Mouse (Mus musculus): Measurements from ENCODE around the gene Pacrg.

Gene Pacrg

DNA sequence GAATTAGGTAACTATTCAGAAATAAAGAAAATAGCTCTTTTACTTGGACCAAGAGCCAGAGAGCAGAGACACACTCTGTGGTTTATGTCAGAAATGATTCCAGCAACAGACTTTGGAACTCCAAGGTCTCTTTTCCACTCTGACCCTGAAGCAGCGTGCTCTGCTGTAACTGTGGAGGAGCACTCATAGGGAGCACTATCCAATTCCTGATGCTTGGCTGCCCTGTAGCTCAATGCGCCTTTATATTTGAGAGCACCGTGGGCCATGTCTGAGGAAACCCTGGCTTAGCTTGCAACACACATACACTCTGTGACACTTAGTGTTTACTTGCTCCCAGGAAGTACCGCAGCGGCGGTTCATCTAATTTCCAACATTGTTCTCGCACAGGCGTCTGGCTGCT is 344.0 kb downstream of the Pacrg start:
- DNase-seq (ENCODE audit: low spot score): peak; percentile 56

DNA sequence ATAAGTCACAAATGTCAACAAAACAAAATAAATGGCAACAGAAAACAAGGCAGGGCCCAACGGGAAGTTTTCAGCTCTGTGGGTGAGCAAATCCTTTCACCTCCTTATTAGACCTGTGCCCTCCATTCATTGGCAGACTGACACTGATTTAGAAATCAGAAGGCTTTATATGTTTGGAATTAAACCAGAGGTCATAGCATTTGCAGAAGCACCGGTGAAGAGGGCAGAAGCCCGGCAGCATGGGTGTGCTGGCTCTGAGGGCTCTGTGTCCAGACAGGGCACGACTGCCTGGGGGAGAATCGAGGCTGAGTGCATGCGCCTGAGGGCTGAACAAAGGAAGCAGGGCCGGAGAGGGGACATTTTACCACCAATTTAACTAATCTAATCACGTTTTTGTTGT is 344.5 kb downstream of the Pacrg start:
- peak; percentile 93 for DNase-seq (ENCODE audit: low spot score)

DNA sequence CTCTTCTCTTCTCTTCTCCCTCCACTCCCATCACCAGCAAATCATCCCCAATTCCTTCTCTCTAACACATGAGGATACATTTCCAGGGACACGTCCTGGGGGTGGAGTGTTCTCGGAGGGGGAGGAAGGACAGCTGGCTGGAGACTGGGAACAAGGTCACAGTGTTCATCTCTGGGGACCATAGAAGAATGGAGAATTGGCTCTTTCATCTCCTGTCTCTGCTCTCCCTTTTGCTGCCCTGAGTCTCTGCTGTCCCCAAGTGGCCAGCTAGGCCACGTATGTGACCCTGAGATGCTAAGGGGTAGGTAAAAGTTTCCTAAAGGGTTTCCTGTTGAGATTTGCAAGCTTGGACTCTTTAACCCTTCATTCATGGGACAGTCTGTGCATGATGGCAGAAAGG is 347.0 kb downstream of the Pacrg start:
- peak; percentile 82 for DNase-seq (ENCODE audit: low spot score)

DNA sequence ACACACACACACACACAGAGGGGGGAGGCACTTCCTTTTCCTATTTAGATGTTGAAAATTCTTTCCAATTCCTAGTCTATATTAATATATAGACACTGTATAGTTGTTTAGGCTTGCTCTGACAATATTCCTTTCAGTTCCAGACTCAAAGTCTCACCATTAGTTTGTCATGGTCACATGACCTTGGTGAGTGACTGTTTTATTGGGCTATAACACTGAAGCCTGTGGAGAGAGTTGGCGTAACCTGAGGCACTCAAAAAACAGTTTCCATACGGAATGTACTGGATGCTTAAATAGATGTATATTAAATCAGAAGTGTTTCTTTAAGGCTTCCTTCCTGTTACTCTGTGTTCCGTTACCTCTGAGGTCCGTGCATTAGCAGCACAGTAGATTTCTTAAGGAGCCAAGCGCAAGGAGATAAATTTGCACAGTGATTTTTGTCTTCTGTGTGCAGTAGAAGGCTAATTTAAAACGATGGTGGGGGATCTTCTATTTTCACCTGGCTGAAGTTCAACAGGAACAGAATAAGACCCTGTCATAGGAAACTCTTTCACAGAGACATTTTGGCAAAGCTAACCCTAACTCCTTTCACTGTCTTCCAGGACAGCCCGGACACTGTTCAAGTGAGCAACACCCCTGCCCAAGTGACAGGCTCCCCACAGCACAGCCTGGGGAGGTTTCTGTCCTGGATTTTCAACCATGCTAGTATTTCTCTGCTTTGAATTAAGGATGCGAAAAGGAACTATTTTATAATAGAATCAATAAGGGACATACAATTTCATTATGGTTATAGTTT is 349.5 kb downstream of the Pacrg start:
- no peak for DNase-seq (ENCODE audit: low spot score)

DNA sequence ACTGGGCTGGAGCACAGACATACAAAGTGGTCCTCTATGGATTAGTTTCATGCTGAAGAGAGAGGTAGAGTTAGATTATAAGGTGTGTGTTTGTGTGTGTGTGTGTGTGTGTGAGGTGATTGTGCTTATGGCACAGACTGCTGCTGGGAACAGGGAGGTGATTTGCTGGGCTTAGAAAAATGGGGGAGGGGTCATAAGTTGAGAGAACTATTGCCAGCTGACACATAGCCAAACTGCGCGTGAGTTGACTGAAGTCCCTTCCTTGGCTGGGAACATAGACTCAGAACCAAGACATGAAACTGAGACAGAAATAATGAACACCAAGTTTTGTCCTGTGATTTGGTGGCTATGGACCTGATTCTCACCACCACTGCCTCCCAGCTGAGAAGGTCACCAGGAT is 351.2 kb downstream of the Pacrg start:
- no peak for DNase-seq (ENCODE audit: low spot score)

DNA sequence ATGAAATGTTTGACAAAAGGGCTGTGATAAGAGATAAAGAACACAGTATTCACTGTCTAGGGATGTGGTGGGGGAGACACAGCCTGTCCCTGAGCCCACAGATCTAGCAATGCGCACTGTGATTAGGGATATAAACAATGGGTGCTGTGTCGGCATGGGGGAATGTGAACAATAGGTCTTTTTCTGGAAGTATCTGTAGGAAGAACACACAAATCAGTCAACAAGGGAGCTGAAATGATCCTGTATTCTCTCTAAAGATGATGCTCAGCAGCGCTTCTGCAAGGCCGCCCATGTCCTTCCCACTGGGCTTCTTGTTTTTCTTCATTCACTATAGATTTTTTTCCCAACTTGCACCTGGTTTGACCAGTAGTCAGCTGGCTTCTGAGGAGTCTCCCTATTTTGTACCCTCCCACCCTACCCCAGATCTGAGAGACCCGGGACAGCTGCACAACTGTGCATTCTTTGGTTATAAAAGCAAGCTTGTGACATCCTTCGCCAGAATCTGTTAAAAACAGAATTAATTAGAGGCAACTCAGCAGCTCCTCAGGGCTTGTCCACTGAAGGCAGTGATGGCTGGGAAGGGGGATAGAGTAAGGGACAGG is 356.1 kb downstream of the Pacrg start:
- DNase-seq (ENCODE audit: low spot score): no peak

DNA sequence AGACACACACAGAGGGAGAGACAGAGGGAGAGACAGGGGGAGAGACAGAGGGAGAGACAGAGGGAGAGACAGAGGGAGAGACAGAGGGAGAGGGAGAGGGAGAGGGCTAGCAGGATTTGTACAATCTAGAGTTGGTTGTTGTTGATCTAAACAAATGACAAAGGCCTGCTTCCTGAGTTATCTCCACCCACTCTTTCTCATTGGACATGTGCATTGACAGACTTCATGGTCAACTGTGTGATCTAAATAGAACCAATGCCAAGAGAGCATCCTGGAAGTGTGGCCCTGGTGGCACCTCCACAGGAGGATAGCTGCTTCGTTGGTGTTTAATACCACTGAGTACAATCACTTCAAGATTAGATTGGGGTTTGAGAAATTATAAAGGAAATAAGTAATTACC is 359.0 kb downstream of the Pacrg start:
- DNase-seq (ENCODE audit: low spot score): no peak

DNA sequence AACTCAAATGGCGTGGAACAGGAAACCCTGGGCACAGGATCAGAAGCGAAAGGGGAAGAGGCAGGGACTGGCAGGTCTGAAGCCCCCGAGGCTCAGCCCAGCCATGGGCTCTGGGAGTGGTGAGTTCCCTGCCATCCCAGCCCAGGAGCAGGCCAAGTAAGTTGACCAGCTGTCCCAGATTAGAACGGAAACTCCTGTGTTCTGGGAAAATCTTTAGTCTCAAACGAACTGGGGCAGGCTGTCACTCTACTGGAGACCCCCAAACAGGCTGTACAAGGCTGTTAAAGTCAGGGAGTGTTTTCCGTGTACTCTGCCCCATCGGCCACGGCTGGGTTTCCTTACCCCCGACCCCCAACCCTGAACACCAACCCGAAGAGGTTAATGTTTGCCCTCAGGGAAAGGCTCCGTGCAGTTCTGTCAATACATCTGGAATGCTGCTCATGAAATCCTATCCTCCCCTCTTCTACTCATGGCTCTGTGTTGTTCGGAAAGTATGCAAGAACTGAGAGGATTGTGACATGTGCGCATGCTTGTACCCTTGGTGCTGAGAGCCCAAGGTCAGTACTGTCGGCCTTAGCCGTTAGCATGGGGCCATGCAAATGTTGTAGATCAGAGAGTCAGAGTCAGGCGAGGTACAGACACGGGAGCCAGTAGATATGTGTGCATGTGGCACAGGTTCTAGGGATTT is 360.9 kb downstream of the Pacrg start:
- DNase-seq (ENCODE audit: low spot score): no peak

DNA sequence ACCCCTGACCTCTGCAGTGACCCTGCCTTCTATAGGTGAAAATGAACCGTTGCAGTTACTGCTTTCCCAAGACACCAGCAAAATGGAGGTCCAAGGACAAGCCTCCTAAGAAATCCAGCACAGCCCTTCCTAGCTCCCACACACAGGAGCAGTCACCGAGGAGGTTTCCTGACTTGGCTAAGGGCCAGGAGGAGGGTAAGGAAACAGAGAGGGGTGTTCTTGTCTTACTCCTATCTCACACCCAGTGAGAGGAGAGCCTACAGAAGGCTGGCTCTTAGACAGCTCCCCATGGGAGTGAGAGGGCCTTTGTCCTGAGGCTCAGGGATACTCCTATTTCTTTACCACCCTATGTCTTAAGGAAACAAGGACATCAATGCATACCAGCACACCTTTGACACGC is 361.7 kb downstream of the Pacrg start:
- no peak for DNase-seq (ENCODE audit: low spot score)

DNA sequence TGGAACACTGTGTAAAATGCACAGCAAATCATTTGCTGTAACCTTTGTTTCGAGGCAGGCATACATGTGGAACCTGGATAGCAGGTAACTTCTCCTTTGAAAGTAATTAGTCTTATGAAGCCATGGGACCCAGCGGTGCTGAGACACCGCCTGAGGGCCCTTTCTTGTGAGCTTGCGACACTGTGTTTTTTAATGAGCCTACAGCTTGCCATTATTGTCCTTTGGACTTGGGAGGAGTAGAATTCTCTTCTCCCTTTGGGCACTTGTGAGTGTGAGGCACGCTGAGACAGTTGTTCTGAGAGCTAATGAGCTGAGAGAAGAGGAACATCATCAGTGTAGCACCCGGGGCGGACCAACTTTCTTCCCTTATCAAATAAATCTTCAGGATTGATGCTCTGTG is 363.3 kb downstream of the Pacrg start:
- DNase-seq (ENCODE audit: low spot score): no peak

DNA sequence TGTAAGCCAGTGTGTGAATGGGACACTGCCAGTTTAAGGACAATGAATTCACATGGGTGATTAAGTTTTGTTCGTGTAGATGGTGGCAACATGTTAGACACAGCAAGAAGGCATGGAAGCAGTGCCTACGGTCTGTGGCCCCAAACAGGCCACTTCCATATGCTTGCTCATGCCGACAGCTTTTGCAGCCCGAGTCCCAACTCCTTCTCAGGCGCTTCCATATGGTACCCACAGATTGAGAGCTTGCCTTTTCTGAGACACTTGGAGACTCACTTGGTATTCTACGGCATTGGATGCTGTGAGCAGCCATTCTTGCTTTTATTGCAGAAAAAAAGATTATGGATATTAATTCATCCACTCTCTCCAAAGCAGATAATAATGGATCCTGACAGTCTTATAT is 365.1 kb downstream of the Pacrg start:
- DNase-seq (ENCODE audit: low spot score): no peak

DNA sequence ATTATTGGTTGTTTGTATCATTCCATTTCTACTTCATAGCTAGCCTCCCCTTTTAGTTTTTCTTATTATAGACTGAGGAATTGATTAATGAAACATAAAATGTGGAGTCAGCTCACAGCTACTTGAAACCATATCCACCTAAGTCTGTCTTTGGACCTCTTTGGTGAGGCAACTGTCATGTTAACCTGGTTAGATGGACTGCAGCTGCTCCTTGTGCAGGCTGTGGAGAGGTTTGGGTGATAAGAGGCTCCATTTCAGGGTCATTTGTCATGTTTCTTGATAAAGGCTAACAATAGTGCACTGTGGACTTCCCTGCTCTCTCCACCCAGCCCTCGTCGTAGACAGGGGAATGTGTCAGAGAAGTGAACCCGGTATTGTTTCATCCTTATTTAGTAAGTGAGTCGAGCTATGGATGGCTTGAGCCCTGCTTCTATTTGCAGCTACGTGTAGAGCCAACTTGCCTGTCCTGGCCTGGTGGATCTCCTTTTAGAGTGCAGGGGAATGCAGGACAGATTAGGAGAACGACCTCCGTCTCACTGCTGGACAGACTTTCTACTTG is 366.2 kb downstream of the Pacrg start:
- DNase-seq (ENCODE audit: low spot score): no peak

DNA sequence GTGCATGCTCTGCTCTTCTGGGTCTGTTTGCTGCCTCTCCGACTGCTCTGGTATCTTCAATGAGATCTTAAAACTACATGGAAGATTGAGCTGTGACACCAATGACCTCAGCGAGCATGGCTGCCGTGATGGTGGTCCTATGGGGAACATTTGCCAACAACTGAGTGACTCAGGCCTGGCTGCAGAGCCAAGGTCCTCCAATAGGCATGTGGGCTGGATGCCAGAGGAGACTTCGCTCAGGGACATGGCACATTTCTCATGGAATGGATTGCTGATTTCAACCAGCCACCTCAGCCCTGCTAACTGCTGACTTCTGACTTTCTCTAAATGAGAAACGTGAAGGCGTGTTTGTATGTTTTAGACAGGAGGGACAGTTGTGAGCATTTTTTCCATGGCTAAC is 366.9 kb downstream of the Pacrg start:
- DNase-seq (ENCODE audit: low spot score): no peak

DNA sequence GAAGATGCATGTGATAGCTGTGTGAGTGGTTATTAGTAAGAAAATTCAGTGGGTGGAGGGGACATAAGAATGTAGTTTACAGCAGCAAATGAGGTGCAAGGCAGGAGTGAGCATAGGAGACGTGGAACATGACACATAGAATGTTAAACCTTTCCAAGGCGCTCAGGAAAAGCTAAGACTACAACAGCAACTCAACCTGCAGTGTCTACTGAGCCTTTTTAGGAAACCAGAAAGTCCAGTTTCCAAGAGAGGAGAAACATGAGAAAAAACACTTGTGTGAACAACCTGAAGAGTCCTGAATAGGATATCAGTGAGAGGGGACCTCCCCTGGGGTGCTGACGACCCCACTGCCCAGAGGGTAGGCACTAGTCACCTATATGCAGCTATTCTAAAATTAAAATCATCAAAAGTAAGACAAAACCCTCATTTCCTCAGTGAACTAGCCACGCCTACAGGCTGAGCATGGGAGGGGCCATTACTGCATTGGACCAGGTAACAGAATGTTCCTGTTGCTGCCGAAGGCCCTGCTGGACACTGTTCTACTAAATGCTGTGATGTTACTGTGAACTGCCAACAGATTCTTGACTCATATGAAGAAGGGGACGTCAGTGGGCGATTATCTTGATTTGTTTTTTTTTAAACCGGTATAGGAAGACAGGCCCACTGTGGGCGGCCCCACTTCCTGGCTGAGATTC is 370.1 kb downstream of the Pacrg start:
- DNase-seq (ENCODE audit: low spot score): no peak

DNA sequence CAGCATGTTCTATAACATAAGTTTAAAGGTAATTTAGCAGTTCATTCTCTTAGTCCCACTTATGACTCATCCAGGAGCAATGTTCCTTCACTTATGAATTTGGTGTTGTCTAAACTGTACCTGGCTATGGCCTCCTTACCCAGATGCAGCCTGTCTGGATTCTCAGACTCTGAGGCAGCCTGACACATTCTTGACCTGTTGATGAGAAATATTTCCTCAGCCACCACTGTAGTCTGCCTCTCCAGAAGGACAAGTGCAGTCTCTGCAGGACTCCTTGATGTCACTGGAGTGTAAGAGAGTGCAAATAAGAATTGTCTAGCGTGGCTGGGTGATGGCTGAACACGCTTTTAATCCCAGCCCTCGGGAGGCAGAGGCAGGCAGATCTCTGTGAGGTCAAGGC is 373.0 kb downstream of the Pacrg start:
- DNase-seq (ENCODE audit: low spot score): no peak

DNA sequence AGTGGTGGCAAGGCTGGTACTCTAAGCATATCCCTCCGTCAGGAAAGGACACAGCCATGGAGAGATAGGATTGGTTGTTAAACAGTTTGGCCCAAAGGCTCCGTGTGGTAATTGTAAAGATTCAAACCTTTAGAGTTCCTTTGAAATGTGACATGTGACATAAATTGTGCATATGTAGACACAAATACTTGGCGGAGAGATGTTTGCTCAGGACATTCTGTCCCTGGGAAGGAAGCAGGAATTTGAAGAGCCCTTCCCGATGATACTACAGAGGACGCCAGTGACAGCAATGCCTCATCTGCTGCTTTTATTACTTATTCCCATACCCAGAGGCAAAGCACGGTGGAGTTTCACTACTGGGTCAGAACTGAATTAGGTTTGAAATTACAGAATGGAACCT is 374.6 kb downstream of the Pacrg start:
- no peak for DNase-seq (ENCODE audit: low spot score)

DNA sequence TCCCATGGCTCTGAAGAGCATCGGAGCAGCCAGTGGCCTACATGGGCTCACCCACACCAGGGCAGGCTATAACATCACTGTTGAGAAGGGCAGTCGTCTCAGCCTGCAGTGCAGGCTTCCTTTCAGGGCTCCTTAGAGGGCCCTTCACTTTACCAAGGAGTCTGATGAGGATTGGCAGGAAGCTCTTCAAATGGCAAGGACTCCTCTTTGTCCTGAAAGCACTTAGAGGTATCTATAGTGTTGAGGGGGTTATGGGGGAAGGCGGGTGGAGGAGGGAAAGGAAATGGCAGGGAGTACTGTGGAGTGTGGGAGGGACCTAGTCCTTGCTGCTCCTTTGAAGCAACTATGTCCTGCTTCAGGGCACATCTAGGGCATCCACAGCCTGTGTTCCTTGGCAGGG is 375.4 kb downstream of the Pacrg start:
- no peak for DNase-seq (ENCODE audit: low spot score)

DNA sequence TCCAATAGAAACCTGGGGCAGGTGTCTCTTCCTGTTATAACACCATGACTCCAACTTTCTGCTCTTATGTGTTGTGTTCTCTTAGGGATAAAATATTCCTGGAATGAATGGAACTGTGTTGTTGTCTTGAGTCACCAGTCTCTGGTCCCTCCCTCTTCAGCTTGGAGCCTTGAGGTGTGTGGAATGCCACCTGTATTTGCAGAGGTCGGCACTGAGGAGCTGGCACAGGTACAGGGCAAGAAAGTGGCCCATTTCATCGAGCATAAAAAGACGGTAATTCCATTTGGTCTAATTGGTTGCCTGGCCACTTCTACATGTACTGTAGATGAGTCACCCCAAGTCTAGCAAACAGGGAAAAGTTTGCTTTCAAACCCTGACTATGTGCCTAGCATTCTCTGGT is 376.5 kb downstream of the Pacrg start:
- no peak for DNase-seq (ENCODE audit: low spot score)

DNA sequence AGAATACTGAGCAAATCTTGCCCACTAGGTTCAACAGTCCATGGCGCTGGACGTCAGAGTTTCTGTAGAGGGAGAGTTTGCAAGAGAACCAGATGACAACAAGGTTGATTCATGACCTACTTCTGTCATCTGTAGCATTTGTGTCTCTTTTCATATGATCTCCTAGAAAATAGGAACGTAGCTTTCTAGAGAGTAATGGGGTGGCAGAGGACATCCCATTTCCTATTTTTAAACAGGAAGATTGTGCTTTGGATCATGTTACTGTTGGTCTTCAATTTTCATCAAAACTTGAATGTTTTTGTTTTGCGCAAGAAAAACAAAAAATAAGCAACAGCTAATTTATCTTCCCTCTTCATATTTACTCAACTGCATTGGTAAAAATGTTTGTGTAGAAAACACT is 379.2 kb downstream of the Pacrg start:
- peak; percentile 11 for DNase-seq (ENCODE audit: low spot score)

DNA sequence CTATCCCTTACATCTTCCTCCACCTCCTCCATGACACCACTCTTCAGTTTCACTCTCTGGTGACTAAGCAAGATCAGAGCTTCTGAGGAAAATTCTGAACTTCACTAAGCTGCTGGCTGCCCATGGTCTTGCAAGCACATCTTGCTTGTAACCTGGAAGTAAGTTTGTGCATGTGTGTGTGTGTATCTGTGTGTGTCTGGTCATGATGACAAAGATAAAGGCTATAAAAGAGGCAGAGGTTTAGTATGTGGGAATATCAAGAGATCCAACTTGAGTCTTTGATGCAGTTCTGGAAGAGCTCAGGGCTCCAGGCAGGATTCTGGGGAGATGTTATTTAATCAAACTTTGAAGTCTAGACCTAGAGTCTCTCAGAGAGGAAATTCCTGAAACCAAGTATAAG is 381.4 kb downstream of the Pacrg start:
- DNase-seq (ENCODE audit: low spot score): no peak

DNA sequence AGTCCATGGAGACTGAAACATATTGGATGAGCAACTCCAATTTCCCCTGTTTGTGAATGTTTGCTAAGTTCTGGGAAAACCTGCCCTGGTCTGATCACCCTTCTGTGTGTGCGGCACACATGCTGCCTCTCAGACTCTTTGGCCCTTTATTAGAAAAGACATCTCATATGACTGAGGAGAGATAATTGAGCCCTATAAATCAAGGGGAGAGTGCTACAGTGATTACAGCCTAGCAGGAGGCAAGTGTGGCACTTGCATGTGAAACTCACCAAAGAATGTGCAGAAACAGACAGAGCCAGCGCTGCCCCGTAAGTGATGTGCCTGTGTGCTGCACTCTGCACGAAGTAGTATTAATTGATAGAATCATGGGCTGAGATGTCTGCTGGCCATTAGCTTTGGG is 383.7 kb downstream of the Pacrg start:
- DNase-seq (ENCODE audit: low spot score): no peak

DNA sequence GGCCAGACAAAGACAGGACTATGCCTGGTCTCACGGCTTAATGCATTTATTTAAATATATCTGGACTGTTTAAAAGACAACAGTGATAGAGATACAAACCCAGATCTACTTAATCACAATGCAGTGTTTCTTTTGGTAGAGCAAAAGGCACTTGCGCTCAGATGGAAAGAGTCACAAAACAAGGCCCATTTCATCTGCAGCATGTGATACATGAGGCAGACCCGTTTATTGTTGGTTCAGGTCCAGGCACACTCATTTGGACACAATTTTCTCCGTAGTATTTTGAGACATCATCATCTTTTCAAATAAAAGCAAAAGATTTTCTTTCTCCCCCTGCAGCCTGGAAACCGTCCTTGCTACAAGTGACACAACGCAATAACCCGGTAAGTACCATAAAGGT is 384.1 kb downstream of the Pacrg start:
- no peak for DNase-seq (ENCODE audit: low spot score)

DNA sequence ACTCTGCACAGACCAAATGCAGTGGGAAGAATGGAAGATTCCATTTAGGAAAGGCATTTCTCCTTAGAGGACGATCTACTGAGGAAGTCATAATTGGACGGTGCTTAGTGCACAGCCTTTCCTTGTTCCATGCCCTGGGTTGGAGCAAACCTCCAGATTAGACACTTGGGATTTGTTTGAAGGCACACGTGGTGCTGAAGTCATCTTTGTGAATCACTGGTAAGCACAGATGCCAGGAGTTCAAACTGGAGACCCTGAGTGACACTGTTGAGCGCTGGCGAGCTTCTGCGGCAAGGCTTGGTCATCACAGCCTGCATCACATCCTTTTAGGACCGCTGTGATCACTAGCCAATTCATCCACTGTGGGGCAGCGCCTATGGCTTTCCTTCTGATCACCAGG is 385.7 kb downstream of the Pacrg start:
- DNase-seq (ENCODE audit: low spot score): no peak
